Mouse (Mus musculus): ENCODE measurements around the gene Nexmif. TPM values are rescaled to one million over a fixed set of nuclear protein-coding genes. Genes with fewer than 3 reads are reported as not detected.

Gene Nexmif
- total and polyA plus RNA-seq, 2 experiments from 2014 or later, result 26.7 to 64.1 TPM

DNA sequence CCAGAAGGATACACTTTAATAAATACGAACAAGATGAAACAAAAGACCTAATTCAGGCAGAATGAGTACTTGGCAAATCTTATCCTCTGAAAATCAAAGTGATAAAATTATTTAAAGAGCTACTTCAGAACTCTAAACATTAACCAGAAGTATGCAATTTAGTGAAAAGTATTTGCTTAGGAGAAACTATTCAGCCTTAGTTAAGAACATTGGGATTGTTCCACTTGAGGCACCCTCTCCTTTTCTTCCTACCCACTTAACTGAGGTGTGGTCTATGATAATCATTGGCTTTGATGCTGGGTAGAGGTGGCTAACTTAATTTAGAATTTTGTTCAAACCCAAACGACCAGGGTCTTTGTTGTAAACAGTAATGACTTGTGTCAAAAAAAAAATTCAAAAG, 146.1 kb downstream of the Nexmif start:
- no peak overlapping the region for H3K4me2 ChIP-seq (ENCODE audit: low read depth, low read length, poor library complexity, severe bottlenecking)
- H3K4me1 ChIP-seq (ENCODE audit: insufficient read depth, low read length), result no peaks in the 10 kb centered on the region
- H3K36me3 ChIP-seq (ENCODE audit: insufficient read depth, low read length), result no peaks in the 10 kb centered on the region
- ATAC-seq (ENCODE audit: low FRiP score) (no peak), DNase-seq (ENCODE audit: low spot score) (no peak)
- H3K4me3 ChIP-seq (ENCODE audit: low read depth, low read length), result no peak overlapping the region
- no peak for TF ChIP-seq CTCF (IDR thresholded peaks at IDR 0.05)
- no peak overlapping the region for H3K9ac ChIP-seq (replicated peaks; ENCODE audit: low read length, poor library complexity, severe bottlenecking)
- H3K27ac ChIP-seq (ENCODE audit: low read depth, low read length), result no peak overlapping the region
- WGBS, result 58% methylated on average over 2 of the region's 2 CpGs
- no peaks in the 10 kb centered on the region for H3K27me3 ChIP-seq (ENCODE audit: insufficient read depth, low read length)
- no peaks in the 10 kb centered on the region for H3K9me3 ChIP-seq (ENCODE audit: low read length)

DNA sequence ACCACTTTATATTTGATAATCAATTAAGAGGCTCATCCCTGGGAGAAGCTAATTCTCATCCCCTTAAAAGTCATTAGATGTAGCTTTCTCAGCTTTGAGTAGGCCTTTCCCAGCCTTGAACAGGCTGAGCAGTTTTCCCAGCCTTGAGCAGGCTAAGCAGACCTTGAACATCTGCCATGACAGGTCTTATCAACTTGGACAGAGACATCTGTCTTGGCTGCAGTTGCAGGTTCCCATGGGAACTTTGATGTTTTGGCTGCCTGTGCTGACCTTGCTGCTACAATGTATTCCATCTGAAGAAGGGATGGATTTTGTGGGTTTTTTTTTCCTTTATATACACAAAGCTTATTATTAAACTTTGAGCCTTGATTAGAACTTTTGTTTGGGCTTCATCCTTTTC, 160.7 kb downstream of the Nexmif start:
- Histone ChIP-seq H3K4me3 (ENCODE audit: low read depth, low read length) (no peak overlapping the region), H3K9ac (replicated peaks; ENCODE audit: low read length, poor library complexity, severe bottlenecking) (no peak overlapping the region), H3K27ac (ENCODE audit: low read depth, low read length) (no peak overlapping the region), H3K27me3 (ENCODE audit: insufficient read depth, low read length) (peaks cover 13% of the 10 kb centered on the region; the same call in 1 of the 2 replicates), H3K9me3 (ENCODE audit: low read length) (no peaks in the 10 kb centered on the region), H3K4me1 (ENCODE audit: insufficient read depth, low read length) (no peaks in the 10 kb centered on the region), H3K4me2 (ENCODE audit: low read depth, low read length, poor library complexity, severe bottlenecking) (no peak overlapping the region), H3K36me3 (ENCODE audit: insufficient read depth, low read length) (no peaks in the 10 kb centered on the region)
- DNase-seq (ENCODE audit: low spot score) (no peak), ATAC-seq (ENCODE audit: low FRiP score) (no peak)
- TF ChIP-seq CTCF (IDR thresholded peaks at IDR 0.05), result no peak

DNA sequence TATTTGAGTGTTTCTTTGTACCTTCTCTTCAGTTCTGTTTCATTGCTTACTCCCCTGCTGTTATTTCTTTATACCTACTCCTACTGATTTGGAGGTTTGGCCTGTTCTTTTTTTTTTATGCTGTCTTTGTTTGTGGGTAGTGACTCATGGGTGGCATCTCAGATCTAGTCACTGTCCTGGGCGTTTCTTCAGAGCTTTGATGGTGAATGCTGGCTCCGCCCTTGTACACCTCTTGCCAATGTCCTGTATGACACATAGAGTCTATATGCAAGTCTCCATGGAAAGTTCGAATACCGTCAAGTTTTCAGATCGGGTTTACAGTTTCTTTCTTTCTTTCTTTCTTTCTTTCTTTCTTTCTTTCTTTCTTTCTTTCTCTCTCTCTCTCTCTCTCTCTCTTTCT, 167.1 kb downstream of the Nexmif start:
- ATAC-seq (ENCODE audit: low FRiP score), result no peak
- DNase-seq (ENCODE audit: low spot score), result no peak
- 78% methylated on average over 5 of the region's 5 CpGs for WGBS
- Histone ChIP-seq H3K9me3 (ENCODE audit: low read length) (no peaks in the 10 kb centered on the region), H3K4me1 (ENCODE audit: insufficient read depth, low read length) (no peaks in the 10 kb centered on the region), H3K27ac (ENCODE audit: low read depth, low read length) (no peak overlapping the region), H3K4me2 (ENCODE audit: low read depth, low read length, poor library complexity, severe bottlenecking) (no peak overlapping the region), H3K4me3 (ENCODE audit: low read depth, low read length) (no peak overlapping the region), H3K36me3 (ENCODE audit: insufficient read depth, low read length) (no peaks in the 10 kb centered on the region), H3K27me3 (ENCODE audit: insufficient read depth, low read length) (peaks cover 7% of the 10 kb centered on the region; the same call in 1 of the 2 replicates), H3K9ac (replicated peaks; ENCODE audit: low read length, poor library complexity, severe bottlenecking) (no peak overlapping the region)
- no peak for TF ChIP-seq CTCF (IDR thresholded peaks at IDR 0.05)

DNA sequence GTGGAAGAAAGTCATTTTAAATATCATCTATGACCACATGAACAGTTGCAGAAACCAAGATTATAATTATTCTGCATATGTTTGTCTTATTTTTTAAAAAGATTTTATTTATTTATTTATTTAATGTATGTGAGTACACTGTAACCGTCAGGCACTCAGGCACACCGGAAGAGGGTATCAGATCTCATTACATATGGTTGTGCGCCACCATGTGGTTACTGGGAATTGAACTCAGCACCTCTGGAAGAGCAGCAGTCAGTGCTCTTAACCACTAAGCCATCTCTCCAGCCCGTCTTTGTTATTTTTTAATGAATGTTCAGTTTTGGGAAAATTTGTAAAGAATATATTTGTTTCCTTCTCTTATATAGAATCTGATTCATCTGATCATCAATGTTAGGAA, 168.2 kb downstream of the Nexmif start:
- WGBS, result 47% methylated on average over 4 of the region's 4 CpGs
- no peaks in the 10 kb centered on the region for H3K9me3 ChIP-seq (ENCODE audit: low read length)
- DNase-seq (ENCODE audit: low spot score) (no peak), ATAC-seq (ENCODE audit: low FRiP score) (no peak)
- H3K4me2 ChIP-seq (ENCODE audit: low read depth, low read length, poor library complexity, severe bottlenecking), result no peak overlapping the region
- TF ChIP-seq CTCF (IDR thresholded peaks at IDR 0.05), result peak; percentile 35
- no peak overlapping the region for H3K9ac ChIP-seq (replicated peaks; ENCODE audit: low read length, poor library complexity, severe bottlenecking)
- H3K27ac ChIP-seq (ENCODE audit: low read depth, low read length), result no peak overlapping the region
- peaks cover 7% of the 10 kb centered on the region; the same call in 1 of the 2 replicates for H3K27me3 ChIP-seq (ENCODE audit: insufficient read depth, low read length)
- H3K4me1 ChIP-seq (ENCODE audit: insufficient read depth, low read length), result no peaks in the 10 kb centered on the region
- H3K4me3 ChIP-seq (ENCODE audit: low read depth, low read length), result no peak overlapping the region
- H3K36me3 ChIP-seq (ENCODE audit: insufficient read depth, low read length), result no peaks in the 10 kb centered on the region

MicroRNAs encoded within 50 kb of the gene (microRNA counts, 519-probe panel; counts per million panel counts)
- microRNA mmu-miR-672, result 3,079 counts per million, percentile 71 among the panel's probes with 10 or more counts

Small RNA genes lying within 50 kb of the gene (microRNA-seq; reads per million reads assigned to microRNA genes)
- gene Gm24993 (ENCODE audit: borderline number of aligned reads) (not detected), gene Mir672 (ENCODE audit: borderline number of aligned reads) (553 reads per million, percentile 67 among the genes with 10 or more reads in this experiment)

Other genes with a start within 250 kb of the Nexmif start
- 37.7 and 47.3 TPM in 2 replicates for gene Rlim, start 219.9 kb downstream of the Nexmif start, total RNA-seq (2014; rRNA removed)
- 16.4 and 20.1 TPM in 2 replicates for gene Rlim, start 219.9 kb downstream of the Nexmif start, polyA plus RNA-seq (2015; fragmentation: Nextera tagmentation; extraction: Ambion mirVana)
- gene Abcb7, start 212.7 kb upstream of the Nexmif start, total RNA-seq (2014; rRNA removed), result 9.8 and 12.9 TPM in 2 replicates
- gene Abcb7, start 212.7 kb upstream of the Nexmif start, polyA plus RNA-seq (2015; fragmentation: Nextera tagmentation; extraction: Ambion mirVana), result 2.3 and 2.9 TPM in 2 replicates